Mouse (Mus musculus) erythroblast, embryonic 14.5 days (primary cell): ENCODE data around the gene Tex2. TPM values are rescaled to one million over a fixed set of nuclear protein-coding genes. Genes with fewer than 3 reads are reported as not detected.

ENCODE experiments used
- H3K27me3 ChIP-seq: 2 replicates; pipeline ENCODE4 v1.6.1; 2012; ENCODE audit warnings: inconsistent platforms; ENCODE audit not compliant: control insufficient read depth
- H3K36me3 ChIP-seq: 2 replicates; pipeline ENCODE4 v1.6.1; 2012; ENCODE audit warnings: mild to moderate bottlenecking, inconsistent platforms; ENCODE audit not compliant: control insufficient read depth
- H3K4me1 ChIP-seq: 2 replicates; pipeline ENCODE4 v1.6.1; 2012; ENCODE audit warnings: inconsistent platforms; ENCODE audit not compliant: control insufficient read depth
- H3K4me3 ChIP-seq: replicated peaks from 2 replicates; pipeline ENCODE3; 2012; ENCODE audit warnings: moderate library complexity, mild to moderate bottlenecking, inconsistent platforms
- H3K9me3 ChIP-seq: 2 replicates; pipeline ENCODE4 v1.6.1; 2012; ENCODE audit warnings: low read length, inconsistent platforms, mixed read lengths; ENCODE audit not compliant: control insufficient read depth
- GATA1 ChIP-seq: IDR thresholded peaks from 2 replicates; pipeline ENCODE4 v1.6.1; 2012; ENCODE audit warnings: low read length, inconsistent platforms, mixed read lengths
- TAL1 ChIP-seq: IDR thresholded peaks from 3 replicates; pipeline ENCODE4 v1.6.1; 2012; ENCODE audit warnings: low read length, inconsistent platforms, mixed read lengths
- polyA plus RNA-seq: library from polyadenylated mRNA; stranded (reverse); fragments of >175 nt; gene quantifications from 2 replicates; pipeline ENCODE4 v1.2.3, GENCODE M21; 2012

Tex2 gene
- polyA plus RNA-seq, 1 experiment: 0.56 TPM

GRCm38 (mm10) chr11:106564261-106564660, 49.0 kb downstream of the Tex2 start:
- Histone ChIP-seq H3K4me3 (no peak overlapping the region), H3K27me3 (no peaks in the 10 kb centered on the region), H3K36me3 (peaks cover 57% of the 10 kb centered on the region), H3K4me1 (no peaks in the 10 kb centered on the region; the same call in 1 of the 2 replicates), H3K9me3 (no peaks in the 10 kb centered on the region)
- TF ChIP-seq TAL1 (no peak), GATA1 (no peak)

GRCm38 (mm10) chr11:106562707-106563106, 50.5 kb downstream of the Tex2 start:
- Histone ChIP-seq H3K4me1 (peaks cover 3% of the 10 kb centered on the region), H3K27me3 (no peaks in the 10 kb centered on the region), H3K9me3 (no peaks in the 10 kb centered on the region), H3K36me3 (peaks cover 48% of the 10 kb centered on the region), H3K4me3 (no peak overlapping the region)
- TF ChIP-seq TAL1 (no peak), GATA1 (no peak)

DNA sequence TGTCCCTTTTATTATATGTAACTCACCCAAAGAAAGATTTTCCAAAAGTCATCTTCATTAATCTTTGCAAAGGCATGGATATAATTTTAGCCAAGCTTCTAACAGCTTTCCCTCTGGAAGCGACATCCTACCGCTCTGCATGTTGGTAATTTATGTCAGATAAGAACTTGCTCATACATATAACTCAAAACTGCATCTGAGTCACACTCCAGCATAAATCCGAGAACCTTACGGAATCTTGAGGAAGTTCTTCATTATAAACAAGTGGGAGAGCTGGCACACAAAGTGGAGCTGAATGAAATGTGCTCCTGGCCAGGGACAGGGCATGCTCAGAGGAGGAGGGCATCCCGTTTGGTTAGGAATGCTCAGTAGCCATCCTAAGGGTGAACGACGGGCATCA, 53.5 kb downstream of the Tex2 start:
- TF ChIP-seq GATA1: no peak
- no peak for TF ChIP-seq TAL1
- Histone ChIP-seq H3K4me3 (no peak overlapping the region), H3K36me3 (peaks cover 27% of the 10 kb centered on the region), H3K4me1 (peaks cover 16% of the 10 kb centered on the region), H3K27me3 (no peaks in the 10 kb centered on the region), H3K9me3 (no peaks in the 10 kb centered on the region)

GRCm38 (mm10) chr11:106558008-106558407, 55.2 kb downstream of the Tex2 start:
- H3K9me3 ChIP-seq: no peaks in the 10 kb centered on the region
- no peak overlapping the region for H3K4me3 ChIP-seq
- H3K36me3 ChIP-seq: peaks cover 20% of the 10 kb centered on the region
- peaks cover 17% of the 10 kb centered on the region for H3K4me1 ChIP-seq
- H3K27me3 ChIP-seq: no peaks in the 10 kb centered on the region
- TF ChIP-seq TAL1: no peak
- no peak for TF ChIP-seq GATA1

DNA sequence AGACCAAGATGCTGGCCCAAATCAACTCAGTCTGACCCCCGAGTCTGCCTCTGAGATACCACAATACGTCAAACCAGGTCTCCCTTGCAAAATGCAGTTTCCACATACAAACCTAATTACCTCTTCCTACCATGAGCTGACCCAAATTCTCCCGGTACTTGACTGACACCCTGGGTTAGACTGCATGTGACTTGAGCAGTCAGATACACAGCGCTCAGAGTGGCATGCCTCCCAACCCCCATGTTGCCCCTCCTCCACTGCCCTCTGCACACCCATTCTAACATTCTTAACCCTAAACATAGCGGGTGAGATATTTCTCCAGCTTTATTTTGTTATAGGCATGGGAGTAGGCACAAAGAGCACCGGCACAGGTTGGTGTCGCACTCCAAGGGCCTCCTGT, 55.8 kb downstream of the Tex2 start:
- H3K36me3 ChIP-seq: peaks cover 16% of the 10 kb centered on the region
- no peaks in the 10 kb centered on the region for H3K9me3 ChIP-seq
- peaks cover 17% of the 10 kb centered on the region for H3K4me1 ChIP-seq
- H3K4me3 ChIP-seq: no peak overlapping the region
- TF ChIP-seq GATA1 (no peak), TAL1 (no peak)
- H3K27me3 ChIP-seq: no peaks in the 10 kb centered on the region

- Histone ChIP-seq H3K9me3 (no peaks in the 10 kb centered on the region), H3K27me3 (no peaks in the 10 kb centered on the region), H3K4me1 (peaks cover 17% of the 10 kb centered on the region), H3K4me3 (no peak overlapping the region), H3K36me3 (peaks cover 18% of the 10 kb centered on the region)
- TF ChIP-seq GATA1 (no peak), TAL1 (no peak)
These were observed 56.5 kb downstream of the Tex2 start for GRCm38 (mm10) chr11:106556689-106557088.

GRCm38 (mm10) chr11:106555805-106556615, 57.2 kb downstream of the Tex2 start:
- no peaks in the 10 kb centered on the region for H3K27me3 ChIP-seq
- peaks cover 18% of the 10 kb centered on the region for H3K36me3 ChIP-seq
- no peaks in the 10 kb centered on the region for H3K9me3 ChIP-seq
- TF ChIP-seq TAL1: no peak
- no peak for TF ChIP-seq GATA1
- peaks cover 17% of the 10 kb centered on the region for H3K4me1 ChIP-seq
- H3K4me3 ChIP-seq: no peak overlapping the region

DNA sequence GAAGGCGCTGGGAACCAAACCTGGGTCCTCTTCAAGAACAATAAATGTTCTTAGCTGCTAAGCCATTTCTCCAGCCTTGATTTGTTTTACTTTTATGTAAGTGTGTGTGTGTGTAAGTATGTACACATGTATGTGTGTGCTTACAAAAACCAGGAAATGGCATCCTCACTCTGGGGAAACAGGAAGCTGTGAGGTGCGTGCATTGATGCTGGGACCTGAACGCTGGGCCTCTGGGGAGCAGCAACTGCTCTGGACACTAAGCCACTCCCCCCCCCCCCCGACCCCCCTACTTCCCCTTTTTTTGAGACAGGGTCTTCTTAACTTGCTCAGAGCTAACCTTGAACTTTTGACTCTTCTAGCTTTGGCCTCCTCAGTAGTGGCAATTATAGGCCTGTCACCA, 62.8 kb downstream of the Tex2 start:
- Histone ChIP-seq H3K4me1 (peaks cover 5% of the 10 kb centered on the region; the same call in 1 of the 2 replicates), H3K27me3 (no peaks in the 10 kb centered on the region), H3K4me3 (no peak overlapping the region), H3K9me3 (0 out of 2 replicates have a peak, but pooled peaks cover 3% of the 10 kb centered on the region), H3K36me3 (peaks cover 33% of the 10 kb centered on the region)
- no peak for TF ChIP-seq GATA1
- no peak for TF ChIP-seq TAL1

DNA sequence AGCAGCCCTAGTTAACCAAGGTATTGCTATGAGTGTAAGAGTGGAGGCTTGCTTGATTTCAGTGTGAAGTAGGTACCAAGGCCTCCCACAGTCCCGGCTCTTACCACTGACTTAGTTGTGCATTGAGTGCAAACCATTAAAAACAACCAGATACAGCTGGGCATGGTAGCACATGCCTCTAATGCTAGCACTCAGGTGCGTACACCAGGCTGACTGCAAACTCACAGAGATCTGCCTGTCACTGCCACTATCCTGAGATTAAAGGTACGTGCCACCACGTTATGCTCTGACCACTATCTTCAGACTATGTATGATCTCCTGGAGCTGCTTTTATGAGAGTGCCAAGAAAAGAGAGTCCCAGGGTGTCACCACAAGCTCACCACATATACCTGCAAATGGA, 67.1 kb downstream of the Tex2 start:
- TF ChIP-seq GATA1 (no peak), TAL1 (no peak)
- peaks cover 66% of the 10 kb centered on the region for H3K36me3 ChIP-seq
- H3K4me1 ChIP-seq: no peaks in the 10 kb centered on the region
- 0 out of 2 replicates have a peak, but pooled peaks cover 3% of the 10 kb centered on the region for H3K9me3 ChIP-seq
- H3K27me3 ChIP-seq: no peaks in the 10 kb centered on the region
- H3K4me3 ChIP-seq: no peak overlapping the region

- Histone ChIP-seq H3K36me3 (peaks cover 67% of the 10 kb centered on the region), H3K9me3 (no peaks in the 10 kb centered on the region)
- TF ChIP-seq GATA1: no peak
- no peak for TF ChIP-seq TAL1
These were observed 68.3 kb downstream of the Tex2 start for GRCm38 (mm10) chr11:106544916-106545315.

More at GRCm38 (mm10) chr11:106544916-106545315, 68.3 kb downstream of the Tex2 start:
- H3K4me3 ChIP-seq: no peak overlapping the region
- no peaks in the 10 kb centered on the region for H3K27me3 ChIP-seq
- H3K4me1 ChIP-seq: no peaks in the 10 kb centered on the region
